Mouse (Mus musculus) left cerebral cortex, adult 18-20 months (tissue): ENCODE data around the gene Ring1. TPM values are rescaled to one million over a fixed set of nuclear protein-coding genes. Genes with fewer than 3 reads are reported as not detected.

Source experiments
- DNase-seq, 2 experiments: peaks; one replicate each; pipeline ENCODE4 v3.0.0; 2021 to 2022; ENCODE audit warnings: low spot score in 2 of 2, mixed read lengths in 1 of 2
- long read RNA-seq, 2 experiments: library from polyadenylated mRNA; stranded (forward); transcript quantifications; one replicate each; pipeline ENCODE4 v2.0.0; 2021
- total RNA-seq, 2 experiments: library from RNA; stranded (reverse); gene quantifications; 2 replicates each; pipeline ENCODE4 v1.2.3; 2021

Gene Ring1
- 10 to 100 TPM; 31.6 to 34.6 TPM for total RNA-seq
- long read RNA-seq, experiment 1, transcript Ring1-201 (7 exons, 2,034 nt), result major isoform, 15 of 59 reads
- long read RNA-seq, experiment 1, partial matches to known transcripts, result 12 of 59 reads
- long read RNA-seq, experiment 1, other reads (novel, unspliced or antisense), result 31 of 59 reads
- long read RNA-seq, experiment 2, transcript Ring1-201 (7 exons, 2,034 nt), result major isoform, 25 of 62 reads
- long read RNA-seq, experiment 2, partial matches to known transcripts, result 17 of 62 reads
- long read RNA-seq, experiment 2, other reads (novel, unspliced or antisense), result 20 of 62 reads

GRCm38 (mm10) chr17:34024317-34024821 lies at the start of gene Ring1:
TSS of gene Ring1 (minus strand) at chr17:34024680.
- DNase-seq, result peak; percentile 90 to 92

- DNase-seq, result no peak
These were observed 47.6 kb upstream of the Ring1 start for GRCm38 (mm10) chr17:34072091-34072490.

GRCm38 (mm10) chr17:34068864-34069263 lies 44.4 kb upstream of the Ring1 start:
- DNase-seq, result no peak

GRCm38 (mm10) chr17:34057224-34057623 lies 32.7 kb upstream of the Ring1 start:
- DNase-seq, result no peak

- no peak for DNase-seq
These were observed 23.0 kb upstream of the Ring1 start for GRCm38 (mm10) chr17:34047404-34048050.

GRCm38 (mm10) chr17:34045941-34046340 lies 21.5 kb upstream of the Ring1 start:
- no peak for DNase-seq

- DNase-seq, result no peak
These were observed 15.3 kb upstream of the Ring1 start for GRCm38 (mm10) chr17:34039562-34040450.

GRCm38 (mm10) chr17:34038878-34039561 lies 14.5 kb upstream of the Ring1 start, which contains the start of gene Col11a2:
TSS of gene Col11a2 (plus strand) at chr17:34039437.
- no peak for DNase-seq

GRCm38 (mm10) chr17:34038440-34038839 lies 14.0 kb upstream of the Ring1 start:
- DNase-seq, result peak; percentile 55 to 60

GRCm38 (mm10) chr17:34037241-34037640 lies 12.8 kb upstream of the Ring1 start:
- DNase-seq, result no peak

- DNase-seq, result no peak
These were observed 12.2 kb upstream of the Ring1 start for GRCm38 (mm10) chr17:34036647-34037046.

- DNase-seq, result no peak
These were observed 11.0 kb upstream of the Ring1 start for GRCm38 (mm10) chr17:34035517-34035916.

GRCm38 (mm10) chr17:34034064-34034463 lies 9.6 kb upstream of the Ring1 start:
- peak; percentile 57 to 74 for DNase-seq

GRCm38 (mm10) chr17:34033441-34033840 lies 9.0 kb upstream of the Ring1 start:
- no peak for DNase-seq

- DNase-seq, result no peak
These were observed 8.3 kb upstream of the Ring1 start for GRCm38 (mm10) chr17:34032806-34033205.

- peak; percentile 47 to 69 for DNase-seq
These were observed 7.7 kb upstream of the Ring1 start for GRCm38 (mm10) chr17:34032174-34032632.

GRCm38 (mm10) chr17:34031465-34032173 lies 7.1 kb upstream of the Ring1 start, which contains the start of the genes Slc39a7 and Rxrb:
TSS of gene Slc39a7 (minus strand) at chr17:34031682.
TSS of gene Rxrb (plus strand) at chr17:34031812.
- DNase-seq, result peak; percentile 97 to 98

GRCm38 (mm10) chr17:34030861-34031326 lies 6.4 kb upstream of the Ring1 start:
- no peak for DNase-seq

GRCm38 (mm10) chr17:34029890-34030595 lies 5.6 kb upstream of the Ring1 start:
- no peak for DNase-seq
